Mouse (Mus musculus): Measurements from ENCODE around the gene Trmt13.
"Not testable (repeated sequence)": the region's sequence is repeated elsewhere in the genome, so short reads cannot be mapped to it uniquely, and the experiment has no call there.

The Trmt13 gene

GRCm38 (mm10) chr3:116614295-116614892 lies at the start of gene Trmt13:
Gene Trmt13 (minus strand): TSS chr3:116614587.
- DNase-seq = no peak

- peak; percentile 98 for DNase-seq
These were observed 48.1 kb upstream of the Trmt13 start, which contains the start of gene Mfsd14a for GRCm38 (mm10) chr3:116662463-116662863. Gene Mfsd14a (minus strand): TSS chr3:116662677.

DNA sequence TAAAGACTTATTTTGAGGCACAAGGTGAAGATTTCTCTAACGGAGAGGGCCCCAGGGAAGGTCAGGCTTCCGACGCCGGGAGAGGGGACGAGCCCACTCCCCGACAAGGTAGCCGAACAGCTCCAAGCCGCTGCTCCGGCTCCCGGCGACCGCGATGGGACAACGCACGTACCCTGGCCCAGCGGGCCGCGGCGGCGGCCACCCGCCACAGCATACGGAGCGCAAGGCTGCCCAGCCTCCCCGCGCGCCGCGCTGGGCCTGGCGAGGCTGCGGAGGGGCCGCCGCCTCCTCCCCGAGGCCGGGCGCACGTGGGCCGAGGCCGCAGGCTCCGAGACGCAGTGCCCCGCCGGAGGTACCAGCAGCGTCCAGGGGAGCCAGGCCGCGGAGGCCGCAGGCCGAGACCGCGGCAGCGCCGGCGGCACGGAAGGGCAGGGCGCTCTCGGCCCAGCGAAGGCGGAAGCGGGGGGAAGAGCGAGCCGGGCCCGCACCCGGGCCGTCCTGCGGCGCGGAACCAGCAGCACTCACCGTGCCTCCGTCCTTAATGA lies 47.6 kb upstream of the Trmt13 start:
- DNase-seq = peak; percentile 54

- DNase-seq = no peak
These were observed 47.0 kb upstream of the Trmt13 start for GRCm38 (mm10) chr3:116661288-116661869.

GRCm38 (mm10) chr3:116659856-116660430 lies 45.6 kb upstream of the Trmt13 start:
- DNase-seq = no peak

GRCm38 (mm10) chr3:116658928-116659565 lies 44.7 kb upstream of the Trmt13 start:
- DNase-seq = no peak

DNA sequence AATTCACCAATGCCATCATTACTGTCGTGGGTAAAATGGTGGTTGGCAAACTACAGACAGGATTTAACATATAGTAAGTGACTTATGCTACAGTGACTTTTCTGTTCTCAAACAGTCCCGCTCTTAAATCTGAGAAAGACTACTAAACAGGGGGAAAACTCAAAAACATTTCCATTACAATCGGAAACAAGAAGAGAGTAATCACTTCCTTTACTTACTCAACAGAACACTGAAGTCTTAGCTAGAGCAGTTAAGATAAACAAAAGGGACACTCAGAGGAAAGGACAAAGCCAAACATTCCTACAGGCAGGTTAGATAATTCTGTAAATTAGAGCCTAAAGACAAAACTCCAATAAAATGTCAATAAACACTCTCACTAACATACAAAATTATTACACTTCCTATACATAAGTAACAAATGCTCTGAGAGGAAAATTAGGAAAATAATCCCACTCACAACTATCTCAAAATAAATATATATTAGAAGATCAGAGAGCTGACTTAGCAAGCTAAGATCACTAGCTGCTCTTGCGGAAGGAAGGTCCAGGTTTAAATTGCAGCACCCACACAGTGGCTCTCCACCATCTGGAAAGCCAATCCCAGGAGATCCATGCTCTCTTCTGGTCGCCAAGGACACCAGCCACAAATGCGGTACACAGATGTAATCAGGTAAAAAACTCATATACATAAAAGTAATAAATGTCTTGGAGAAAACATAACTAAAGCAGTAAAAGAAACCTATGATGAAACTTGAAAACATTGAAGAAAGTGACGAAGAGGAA lies 42.0 kb upstream of the Trmt13 start:
- no peak for DNase-seq

DNA sequence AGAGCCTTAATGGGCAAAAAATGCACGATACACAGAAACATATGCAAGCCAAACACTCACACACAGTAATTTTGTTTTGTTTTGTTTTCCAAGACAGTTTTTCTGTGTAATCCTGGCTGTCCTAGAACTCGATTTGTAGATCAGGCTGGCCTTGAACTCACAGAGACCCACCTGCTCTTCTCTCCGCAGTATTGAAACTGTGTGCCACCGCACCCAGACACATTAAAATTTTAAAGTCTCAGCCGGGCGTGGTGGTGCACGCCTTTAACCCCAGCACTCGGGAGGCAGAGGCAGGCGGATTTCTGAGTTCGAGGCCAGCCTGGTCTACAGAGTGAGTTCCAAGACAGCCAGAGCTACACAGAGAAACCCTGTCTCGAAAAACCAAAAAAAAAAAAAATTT lies 39.7 kb upstream of the Trmt13 start:
- not testable (repeated sequence) for DNase-seq

DNA sequence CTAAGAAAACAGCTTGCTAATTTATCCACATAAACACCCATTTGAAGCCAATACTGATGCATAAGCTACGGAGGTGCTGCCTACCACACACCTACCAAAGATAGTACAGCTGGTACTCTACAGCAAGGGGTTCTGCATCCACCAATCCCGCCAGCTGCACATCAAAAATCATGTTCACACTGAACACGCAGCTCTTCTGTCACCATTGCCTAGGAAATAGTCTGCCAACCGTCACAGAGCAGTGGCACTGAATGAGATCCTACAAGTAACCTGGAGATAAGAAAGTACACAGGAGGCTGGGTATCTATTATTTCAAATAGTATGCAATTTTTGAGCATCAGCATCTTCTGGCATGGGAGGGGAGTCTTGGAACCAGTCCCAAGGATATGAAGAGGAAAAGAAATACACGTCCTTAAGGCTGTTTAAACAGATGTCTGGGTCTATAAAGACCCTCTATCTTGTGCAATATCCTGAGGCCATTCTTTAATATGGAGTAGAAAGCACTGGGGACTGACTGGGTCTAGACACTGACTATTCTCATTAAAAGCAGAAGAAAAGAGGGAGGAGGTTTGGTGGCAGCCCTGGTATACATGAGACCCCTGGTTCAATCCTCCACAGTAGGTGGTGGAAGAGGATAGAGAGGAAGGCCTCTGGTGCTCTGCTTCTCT lies 39.0 kb upstream of the Trmt13 start:
- no peak for DNase-seq

DNA sequence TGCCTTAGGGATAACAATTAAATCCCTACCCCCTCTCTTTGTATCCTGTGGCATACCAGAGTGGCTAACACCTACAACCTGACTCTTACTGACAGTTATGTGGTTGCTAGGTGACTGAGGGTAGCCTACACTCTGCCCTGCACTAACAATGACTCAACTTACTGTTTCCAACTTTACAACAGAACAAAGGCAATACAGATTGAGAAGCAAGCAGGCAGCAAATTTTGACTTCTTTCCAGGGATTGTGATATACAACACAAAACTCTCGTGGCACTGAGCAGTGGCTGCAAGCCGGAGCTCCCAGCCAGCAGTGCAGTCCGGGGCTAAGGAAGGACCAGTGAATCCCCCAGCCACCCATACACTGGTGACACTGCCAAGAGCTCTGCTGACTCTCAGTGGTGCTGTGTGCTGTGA lies 37.7 kb upstream of the Trmt13 start:
- no peak for DNase-seq

DNA sequence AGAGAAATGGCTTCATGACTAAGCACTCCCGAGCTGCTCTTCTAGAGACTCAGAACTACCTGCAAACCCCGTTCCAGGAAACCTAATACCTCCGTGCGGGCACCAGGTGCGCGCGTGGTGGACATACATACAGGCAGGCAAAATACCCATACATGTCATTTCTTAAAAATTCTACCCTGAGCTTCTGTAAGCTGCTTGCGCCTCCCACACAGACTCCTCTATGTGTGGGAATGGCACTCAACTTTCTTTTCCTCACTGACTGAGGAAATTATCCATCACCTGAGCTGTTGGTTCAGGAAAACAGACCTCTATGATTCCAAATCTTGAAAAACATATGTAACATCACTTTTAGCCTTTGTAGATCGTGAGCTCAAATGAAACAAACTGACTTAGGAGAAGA lies 36.3 kb upstream of the Trmt13 start:
- DNase-seq = no peak

GRCm38 (mm10) chr3:116648805-116649204 lies 34.4 kb upstream of the Trmt13 start:
- no peak for DNase-seq

DNA sequence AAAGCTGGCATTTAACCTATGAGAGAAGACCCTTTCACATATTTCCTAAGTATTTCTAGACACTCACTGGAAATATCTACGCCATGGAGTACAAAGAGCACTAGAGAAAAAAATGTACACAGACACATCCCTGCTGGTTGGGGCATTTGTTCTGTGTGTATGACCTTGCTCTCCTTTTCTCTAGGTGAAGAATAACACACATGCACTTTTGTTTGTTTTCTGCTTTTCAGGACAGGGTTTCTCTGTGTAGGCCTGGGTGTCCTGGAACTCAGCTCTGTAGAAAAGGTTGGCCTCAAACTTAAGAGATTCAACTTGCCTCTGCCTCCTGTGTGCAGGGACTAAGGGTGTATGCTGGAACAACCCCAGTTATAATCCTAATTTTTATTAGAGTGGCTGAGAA lies 32.0 kb upstream of the Trmt13 start:
- DNase-seq = no peak

DNA sequence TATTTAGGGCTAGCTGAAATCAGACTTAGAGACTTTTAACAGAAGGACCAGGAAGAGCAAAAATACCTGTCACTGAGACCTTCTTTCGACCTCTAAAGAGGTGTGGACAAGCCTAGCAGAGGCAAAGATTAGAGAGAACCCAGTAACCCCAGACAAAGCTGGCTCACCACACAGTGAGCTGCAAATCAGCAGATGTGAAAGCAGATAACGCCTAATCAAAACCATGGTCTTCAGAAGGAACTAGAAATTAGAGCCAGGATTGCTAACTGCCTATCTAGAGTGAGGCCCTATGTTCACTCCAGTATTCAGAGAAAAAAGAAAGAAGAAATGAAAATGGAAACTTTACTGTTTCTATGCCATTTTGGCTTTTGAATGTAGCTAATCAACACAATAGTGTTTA lies 28.0 kb upstream of the Trmt13 start:
- no peak for DNase-seq

DNA sequence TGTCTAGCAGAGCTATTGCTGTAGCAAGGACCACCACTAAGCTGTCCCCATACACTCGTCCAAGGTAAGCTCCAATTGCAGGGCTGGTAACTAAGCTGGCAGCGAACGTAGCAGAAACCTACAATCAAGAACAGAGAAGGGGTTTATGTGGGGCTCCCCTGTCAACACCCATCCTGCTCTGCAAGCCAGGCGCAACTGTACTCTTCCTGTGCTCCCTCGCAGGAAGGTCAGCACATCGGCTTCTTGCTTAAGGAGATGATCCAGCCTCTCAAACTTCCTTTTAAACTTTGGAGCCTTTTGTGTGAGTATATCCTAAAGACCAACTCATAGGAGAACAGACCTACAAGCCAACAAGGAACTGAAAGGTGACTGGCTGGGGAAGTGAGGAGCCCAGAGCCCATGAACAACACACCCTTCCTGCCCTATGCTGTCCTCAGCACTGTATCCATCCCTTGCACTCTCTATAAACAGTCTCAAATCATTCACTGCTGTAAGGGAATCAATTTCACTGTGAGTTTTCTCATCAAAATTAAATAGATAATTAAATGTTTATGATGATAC lies 27.5 kb upstream of the Trmt13 start:
- no peak for DNase-seq

- no peak for DNase-seq
These were observed 25.6 kb upstream of the Trmt13 start for GRCm38 (mm10) chr3:116640024-116640423.

GRCm38 (mm10) chr3:116638572-116638971 lies 24.2 kb upstream of the Trmt13 start:
- no peak for DNase-seq

DNA sequence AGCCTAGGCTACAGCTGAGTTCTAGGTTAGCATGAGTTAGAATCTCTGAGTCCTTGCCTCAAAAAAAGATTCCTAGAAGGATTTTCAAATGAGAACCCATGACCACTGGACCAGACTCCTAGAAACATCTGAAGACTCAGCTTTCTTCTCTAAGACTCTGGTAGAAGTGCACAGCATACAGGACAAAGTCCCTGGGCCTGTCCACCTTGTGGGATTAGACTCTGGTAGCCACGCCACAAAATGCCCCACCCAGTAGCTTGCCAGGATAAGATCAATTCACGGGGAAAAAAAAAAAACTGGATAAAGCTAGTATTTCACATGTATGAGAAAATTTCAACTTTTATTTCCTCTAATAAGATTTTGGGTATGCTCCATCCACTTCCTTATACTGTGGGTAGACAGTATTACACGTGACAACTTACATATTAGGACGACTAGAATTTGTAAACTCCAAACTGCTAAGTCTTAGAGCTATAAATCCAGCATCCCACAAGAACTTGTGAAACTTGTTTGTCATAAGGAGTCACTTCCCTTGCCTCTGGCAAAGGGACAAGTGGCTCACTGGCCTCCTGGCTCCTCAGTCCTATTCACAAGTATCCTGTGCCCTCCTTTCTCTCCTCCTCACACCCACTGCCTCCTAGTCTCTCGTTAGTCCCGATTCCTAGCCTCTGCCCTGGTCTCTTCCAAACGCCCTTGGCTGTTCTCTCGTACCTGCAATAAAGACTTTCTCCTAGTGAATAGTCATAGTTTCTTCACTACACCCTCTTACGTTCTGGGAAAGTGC lies 23.5 kb upstream of the Trmt13 start:
- DNase-seq = no peak

DNA sequence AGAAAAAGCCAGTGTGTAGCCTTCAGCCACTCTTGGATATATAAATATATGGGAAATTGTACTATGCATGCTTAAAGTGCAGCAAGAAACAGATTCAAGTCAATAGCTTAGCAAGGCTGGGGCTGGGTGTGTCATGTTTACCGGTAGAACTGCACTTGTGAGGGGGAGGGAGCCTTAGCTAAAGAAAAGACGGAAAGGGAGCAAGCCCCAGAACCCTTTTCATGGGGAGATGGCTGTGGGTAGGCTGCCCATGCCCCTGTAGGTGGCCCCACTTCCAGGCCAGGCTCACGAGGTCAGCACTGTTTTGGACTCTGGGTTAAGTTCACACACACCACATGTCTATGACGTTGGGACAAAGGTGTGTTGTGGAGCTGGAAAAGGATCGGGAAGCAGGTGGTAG lies 21.4 kb upstream of the Trmt13 start:
- no peak for DNase-seq

- no peak for DNase-seq
These were observed 20.5 kb upstream of the Trmt13 start for GRCm38 (mm10) chr3:116634853-116635252.

- no peak for DNase-seq
These were observed 19.7 kb upstream of the Trmt13 start for GRCm38 (mm10) chr3:116634091-116634490.

Data from cerebellum, adult 9-11 months (tissue).